Mouse (Mus musculus) frontal cortex, postnatal 36 days (tissue): ENCODE measurements around the gene Alg13.
A peak's percentile ranks its signal among the peaks of the same experiment; 100 is the strongest.

Experiments used
- DNase-seq, 2 experiments: peaks; one replicate each; pipeline ENCODE4 v3.0.0; 2022; ENCODE audit warnings: low spot score in 2 of 2

Alg13 gene

DNA sequence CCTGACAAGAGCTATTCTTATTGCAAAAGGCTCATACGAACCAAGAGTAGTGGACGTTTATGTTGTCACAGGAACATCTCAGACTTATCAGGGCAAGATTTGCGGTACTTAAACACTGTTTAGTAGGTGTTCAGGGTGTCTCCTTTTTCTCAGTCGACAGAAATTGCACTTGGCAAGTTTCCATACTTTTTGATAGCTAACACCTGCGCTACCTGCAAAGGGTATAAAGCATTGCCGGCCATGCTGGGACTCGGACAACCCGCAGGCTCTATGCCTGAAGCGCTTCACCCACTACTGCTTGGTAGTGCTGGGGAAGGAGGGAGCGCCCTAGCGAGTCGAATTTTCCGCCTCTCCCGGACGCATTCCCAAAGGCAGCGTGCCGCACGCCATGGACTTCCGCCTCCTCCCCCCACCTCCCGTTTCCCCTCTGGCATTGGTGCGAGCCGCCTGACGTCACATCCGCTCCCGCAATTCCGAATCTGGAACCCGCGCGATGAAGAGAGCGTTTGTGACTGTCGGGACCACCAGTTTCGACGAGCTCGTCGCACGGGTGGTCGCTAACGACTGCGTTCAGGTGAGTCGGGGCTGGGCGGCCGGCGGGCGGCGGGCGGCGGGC lies at the start of gene Alg13:
Alg13 (plus strand) TSS at position 257 of the 616 bp plus-strand sequence.
- DNase-seq: peak; percentile 67 to 79

DNA sequence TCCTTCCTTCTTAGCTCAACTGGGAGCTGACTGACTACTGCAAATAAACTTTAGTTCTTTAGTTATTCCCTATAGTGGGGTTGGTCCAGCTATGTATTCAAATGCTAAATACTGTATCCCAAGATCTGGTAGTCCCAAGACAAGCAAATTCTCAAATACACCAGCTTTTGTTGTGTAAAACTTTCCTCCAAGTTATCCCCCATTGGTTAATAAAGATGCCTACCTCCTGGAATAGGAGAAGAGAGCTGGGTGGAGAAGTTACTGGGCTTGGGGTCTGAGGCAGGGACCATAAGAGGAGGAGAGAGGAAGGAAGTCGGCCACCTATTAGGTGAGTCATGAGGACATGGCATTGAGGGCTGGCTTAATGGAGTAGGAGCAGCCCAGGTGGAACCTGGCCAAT lies 49.0 kb upstream of the Alg13 start:
- DNase-seq: no peak

DNA sequence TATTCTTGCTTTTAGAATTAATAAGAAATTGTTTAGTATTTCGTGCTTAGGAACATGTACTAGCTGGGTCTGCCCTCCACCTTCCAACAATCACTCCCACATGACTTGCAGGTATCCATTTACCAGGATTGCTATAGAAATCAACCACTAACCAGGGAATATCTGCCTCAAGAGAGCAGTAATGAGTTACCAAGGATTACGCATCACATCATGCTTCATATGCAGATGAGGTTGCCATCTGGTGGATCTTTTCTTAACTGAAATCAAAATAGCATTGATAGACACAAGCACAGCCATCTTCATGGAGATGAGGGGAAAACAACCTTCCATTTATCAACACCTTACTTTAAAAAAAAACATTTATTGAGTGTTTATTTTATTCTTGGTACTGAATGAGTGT lies 16.1 kb upstream of the Alg13 start:
- DNase-seq: peak in 1 of 2 experiments; percentile 6

DNA sequence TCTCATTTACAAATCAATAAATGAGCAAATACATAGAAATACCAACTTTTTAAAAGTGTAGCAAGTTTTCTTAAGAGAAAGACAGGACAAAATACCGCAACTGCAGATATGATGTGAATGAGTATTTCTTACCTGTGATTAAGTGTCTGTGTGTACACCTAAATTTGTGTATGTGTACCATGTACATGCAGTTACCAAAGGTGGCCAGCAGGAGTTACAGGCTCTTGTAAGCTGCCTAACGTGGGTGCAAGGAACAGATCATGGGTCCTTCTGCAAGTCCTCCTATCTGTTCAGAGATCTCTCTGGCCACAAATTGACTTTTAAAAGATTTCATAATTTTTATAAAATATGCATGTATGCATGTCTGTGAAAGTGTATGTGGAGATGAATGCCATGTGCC lies 11.9 kb upstream of the Alg13 start:
- no peak for DNase-seq

DNA sequence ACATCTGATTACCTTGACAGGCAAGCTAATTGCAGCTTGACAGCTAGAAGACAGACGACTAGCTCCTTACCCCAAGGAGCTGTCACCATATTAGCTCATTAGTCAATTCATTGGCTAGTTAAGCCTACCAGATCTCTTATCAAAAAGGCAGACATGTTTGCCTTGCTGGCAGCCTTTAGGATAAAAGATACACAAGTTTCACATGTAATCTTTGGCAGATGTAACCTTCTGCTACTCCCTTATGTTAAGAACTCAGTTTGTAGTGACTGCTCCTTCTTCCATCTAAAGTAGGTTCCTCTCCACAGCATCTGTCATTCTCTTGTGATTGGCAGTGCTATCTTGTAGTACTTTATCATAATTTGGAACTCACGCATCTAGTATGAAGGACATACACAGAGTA lies 3.6 kb upstream of the Alg13 start:
- no peak for DNase-seq

DNA sequence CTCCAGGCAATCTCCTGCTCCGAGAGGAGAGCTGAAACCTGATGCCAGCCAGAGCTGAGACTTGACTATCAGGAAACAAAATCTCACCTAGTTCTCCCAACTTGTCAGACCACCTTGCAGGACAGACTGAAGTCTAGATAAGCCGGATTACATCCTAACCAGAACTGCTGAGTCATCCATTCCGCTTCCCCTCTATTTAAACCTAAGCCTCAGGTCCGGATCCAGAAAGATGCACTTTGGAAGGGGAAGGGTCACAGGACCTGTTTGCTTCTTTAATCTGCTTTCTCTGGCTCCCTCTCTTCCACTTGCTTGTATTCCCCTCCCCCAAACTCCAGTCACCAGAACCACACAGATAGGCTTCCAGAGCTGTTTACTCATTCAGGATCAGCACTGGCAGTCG lies 2.6 kb upstream of the Alg13 start:
- DNase-seq: no peak

DNA sequence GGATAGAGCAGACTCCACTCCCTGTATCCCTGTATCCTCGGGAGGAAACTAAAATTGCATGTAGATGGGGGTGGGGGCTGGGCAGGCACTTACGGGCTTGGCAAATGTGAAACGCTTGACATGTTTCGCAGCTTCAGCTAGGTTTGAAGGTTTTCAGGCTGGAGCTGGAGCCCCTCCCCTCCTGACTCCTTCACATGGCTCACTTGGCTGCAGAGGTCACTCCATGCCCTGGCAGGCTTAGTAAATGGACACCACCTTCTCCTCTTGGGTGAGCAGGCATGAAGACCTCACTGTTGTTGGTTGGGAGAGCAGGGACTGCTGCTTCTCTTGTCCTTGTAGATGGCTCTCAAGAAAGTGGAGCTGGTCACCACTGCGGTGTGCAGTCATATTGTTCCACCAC lies 1.6 kb upstream of the Alg13 start:
- DNase-seq: no peak

DNA sequence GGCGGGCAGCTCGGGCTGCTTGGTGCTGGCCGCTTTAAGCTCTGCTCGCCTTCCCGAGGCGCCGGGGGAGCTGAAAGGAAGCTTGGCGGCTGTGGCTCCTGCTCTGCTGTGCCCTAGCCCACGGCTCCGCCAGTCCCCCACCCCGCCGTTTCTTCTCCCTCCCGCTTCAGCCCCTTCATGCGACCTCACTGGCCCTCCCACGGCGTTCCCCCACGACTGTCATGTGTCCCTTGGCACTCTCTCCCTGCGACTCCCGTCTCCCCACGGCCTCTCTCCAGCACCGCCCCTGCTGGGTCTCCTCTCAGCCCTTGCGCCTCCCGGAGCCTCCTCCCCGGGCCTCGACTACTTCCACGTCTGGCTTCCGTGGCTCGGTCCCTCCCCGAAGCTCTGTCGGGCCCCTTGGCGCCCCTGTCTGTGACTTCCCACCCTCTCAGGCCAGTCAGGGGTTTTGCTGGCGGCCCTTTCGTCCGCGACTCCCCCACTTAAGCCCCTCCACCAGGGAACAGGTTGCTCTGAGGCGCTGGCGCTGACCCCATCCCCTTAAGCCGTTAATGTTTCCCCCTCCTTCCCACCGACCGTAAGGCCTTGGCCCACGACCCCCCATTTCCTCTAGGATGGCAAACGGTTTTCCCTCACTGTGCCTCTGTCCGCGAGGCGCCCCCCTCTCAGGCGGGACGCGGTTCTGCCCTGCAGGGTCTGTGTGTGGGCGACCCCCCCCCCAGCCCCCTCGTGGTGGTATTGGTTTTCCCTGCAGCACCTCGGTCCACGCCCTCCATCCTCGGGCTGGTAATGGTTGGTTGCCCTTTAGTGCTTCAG lies 768 bp downstream of the Alg13 start:
- peak in 1 of 2 experiments; percentile 2 for DNase-seq

DNA sequence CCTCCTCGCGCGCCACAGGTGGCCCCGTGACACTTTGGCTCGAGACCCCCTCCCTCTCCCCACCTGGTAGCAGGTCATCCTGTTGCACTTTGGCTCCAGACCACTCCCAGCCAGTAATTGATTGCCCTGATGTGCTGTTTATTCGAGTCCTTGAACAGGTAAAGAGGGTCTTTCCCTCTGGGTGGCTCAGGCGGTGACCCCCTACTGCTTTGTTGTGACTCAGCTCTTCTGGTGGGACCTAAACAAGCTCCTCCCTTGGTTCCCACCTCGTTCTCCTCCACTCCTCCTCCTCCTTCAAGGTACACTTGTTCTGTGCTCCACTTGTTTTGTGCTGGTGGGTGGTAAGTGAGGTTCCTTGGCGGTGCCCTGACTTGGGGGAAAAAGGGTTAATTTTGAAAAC lies 1.8 kb downstream of the Alg13 start:
- no peak for DNase-seq

DNA sequence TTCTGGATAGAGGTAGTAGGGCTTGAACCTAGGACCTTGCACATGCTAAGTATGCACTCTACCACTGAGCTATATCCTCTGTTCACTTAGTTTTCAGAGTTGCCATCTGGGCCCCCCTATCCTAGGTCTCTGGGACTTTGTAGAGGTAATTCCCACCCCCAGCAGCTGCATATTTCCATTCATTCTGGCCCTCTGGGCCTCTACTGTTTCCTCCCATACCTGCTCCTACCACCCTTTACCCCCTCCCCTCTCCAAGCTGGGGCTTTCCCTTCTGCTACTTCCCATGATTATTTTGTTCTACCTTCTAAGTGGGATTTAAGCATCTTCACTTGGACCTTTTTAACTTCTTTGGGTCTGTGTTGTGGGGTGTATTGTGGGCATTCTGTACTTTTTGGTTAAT lies 7.8 kb downstream of the Alg13 start:
- no peak for DNase-seq

DNA sequence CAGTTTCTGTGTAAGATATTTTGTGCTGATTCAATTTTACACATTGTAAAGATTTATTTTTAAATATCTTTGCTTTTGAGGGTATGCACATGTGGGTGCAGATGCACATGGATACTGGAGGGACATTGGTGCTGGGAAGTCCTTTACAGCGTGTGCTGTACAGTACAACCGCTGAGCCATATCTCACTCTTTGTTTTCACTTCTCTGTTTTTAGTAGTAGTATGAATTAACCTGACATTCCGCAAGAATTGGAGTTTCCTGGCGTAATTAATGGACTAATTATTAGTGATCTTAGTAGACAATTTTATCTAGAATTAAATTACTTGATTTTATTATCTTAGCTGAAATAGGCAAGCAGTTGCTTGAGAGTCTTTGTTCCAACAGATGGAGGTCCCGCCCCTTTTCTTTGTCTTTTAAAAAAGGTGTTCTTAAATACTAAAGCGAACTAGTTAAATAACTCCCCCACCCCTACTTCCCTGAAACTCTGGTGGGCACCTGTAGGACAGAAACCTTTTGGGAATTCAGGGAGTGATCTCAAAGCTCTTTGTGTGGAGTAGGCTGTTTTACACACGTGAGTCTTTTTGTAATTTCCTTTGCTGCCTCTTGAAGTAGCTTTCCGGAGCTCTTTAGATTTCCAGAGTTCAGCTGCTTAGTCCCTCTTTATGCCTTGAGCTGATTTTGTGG lies 17.9 kb downstream of the Alg13 start:
- DNase-seq: no peak

DNA sequence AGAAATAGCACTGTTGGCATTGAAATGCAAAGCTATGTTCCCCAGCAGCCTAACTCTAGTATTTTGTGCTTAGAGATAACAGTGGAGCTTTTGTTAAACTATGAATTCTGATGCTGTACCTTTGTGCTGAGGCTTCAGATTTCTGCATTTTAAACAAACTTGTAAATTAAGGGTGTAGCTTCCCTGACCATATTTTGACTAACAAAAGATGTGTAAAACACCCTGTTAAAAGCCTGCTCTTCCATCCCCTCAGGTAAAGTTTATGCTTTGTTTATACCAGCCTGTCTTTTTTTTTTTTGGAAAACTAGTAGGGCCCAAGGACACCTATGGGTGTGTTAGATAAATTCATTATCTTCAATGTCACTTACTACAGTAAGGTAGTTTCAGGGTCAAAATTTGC lies 20.3 kb downstream of the Alg13 start:
- DNase-seq: no peak

DNA sequence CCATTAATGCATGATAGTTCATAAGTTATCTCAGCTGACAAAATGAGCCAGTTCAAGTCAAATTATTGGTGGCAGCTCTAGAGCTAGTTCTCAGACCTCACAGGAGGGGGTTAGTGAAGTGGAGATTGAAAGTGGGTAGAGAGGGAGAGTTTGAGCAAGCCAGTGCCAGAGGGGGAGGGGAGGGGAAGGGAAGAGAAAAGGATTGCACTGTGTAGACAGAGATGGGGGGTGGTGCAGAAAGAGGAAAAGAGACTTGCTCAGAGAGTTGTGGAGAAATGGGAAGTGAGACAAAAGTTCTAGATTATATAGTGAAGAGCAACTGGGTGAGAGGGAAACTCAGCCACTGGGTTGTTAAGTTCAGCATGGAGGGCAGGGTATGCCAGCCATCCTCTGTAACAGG lies 20.8 kb downstream of the Alg13 start:
- DNase-seq: no peak

DNA sequence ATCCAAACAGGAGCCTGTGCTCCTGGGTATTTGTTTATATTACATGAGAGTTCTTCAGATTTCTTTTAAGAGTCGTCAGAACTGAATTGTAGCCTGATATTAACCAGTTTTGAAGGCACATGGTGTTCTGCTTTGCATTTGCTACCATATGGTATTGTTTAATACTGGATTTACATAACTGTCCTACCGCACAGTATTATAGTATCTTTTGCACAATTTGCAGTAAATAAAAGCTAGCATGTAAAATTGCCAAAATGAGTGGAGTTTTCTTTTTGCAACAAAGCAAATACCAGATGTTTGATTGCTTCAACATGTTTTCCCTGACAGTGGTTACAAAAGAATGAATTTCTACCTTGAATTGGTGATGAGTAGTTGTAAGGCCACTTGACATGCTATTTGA lies 56.6 kb downstream of the Alg13 start:
- DNase-seq: no peak

DNA sequence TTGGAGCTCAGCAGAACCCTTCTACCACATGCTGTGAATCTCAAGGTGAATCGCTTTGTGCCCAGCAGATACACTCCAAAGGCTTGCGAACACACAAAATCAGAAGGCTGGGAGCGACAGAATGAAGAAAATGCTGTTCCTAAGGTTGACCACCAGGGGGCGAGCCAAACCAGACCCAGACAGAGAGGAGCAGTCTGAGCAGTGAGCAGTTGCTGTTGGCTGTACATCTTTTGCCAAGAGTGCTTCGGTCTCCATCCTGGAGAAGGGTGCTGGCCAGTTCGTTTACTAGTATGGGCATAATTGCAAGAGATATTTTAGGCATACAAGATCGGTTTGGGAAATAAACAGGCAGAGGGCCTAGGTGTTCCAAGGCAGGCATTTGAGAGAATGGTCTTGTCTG lies 85.9 kb downstream of the Alg13 start:
- peak; percentile 37 to 52 for DNase-seq

DNA sequence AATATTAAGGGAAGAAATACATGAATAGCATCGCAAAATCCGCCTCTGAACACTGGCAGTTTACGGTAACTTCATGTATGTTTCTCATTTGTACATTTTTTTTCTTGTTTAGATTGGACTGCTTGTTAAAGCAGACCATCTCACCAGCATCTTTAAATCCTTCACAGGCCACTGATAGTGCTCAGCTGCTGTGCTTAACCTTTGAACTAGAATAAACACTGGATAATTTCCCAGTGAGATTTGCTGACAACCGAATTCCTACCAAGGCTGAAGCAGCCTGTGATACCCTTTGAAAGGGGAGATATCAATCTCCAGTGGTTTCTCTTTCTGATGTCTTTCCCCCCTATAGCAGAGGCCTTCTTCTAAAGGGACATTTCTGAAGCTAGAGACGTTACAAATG lies 90.4 kb downstream of the Alg13 start:
- no peak for DNase-seq

DNA sequence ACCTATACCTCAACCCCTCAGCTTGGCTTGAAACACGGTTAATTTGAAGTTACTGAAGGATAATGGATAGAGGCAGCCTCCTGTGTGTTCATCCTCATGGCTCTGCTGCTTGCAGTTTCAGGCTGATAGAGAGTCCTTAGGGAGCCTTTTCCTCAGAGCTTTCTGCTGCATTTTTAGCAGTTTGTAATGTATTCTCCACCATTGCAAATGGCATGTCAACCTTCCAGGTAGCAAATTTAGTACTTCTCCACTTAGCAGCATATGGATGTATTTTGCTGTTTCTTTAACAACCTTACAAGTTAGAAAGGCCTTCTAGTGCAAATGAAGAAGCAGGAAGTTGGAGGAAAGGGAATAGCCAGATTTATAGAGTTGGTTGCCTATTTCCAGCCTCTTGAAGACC lies 102.7 kb downstream of the Alg13 start:
- DNase-seq: no peak

DNA sequence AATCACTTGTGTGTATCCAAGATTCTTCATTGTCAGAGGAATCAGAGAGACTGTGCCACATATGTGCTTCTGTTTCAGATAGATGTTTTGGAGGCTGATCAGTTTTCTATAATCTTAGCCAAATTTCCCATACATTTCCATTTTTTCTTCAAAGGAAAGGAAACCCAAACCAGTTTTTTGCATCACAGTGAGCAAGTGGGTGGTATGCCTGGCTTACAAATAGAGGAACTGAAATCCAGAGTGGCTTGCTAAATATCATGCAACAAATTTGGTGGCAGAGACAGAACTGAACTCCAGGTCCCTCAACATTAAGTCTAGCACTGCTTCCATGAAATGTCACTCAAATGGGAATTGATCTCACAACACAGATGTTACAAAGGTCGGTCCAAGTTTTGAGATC lies 103.5 kb downstream of the Alg13 start:
- no peak for DNase-seq

DNA sequence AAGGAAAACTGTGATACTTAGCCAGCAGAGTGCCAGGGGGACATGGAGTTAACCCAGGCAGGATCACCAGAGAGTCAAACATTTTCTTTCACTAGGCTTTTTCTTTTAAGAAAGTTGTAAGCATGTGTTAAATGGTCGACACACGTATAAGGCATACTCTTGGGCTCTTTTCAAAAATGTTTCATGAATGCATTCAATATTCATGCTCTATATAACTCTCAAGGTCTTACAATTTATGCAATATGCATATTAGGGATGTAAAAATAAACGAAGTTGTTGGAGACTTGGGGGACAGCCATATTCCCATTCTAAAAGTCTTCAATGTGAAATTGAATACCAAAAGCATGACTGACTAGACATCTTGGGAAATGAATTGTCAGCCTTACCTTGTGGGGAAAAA lies 106.2 kb downstream of the Alg13 start:
- no peak for DNase-seq
